Mouse (Mus musculus): ENCODE results near the gene Olfr745.

Gene Olfr745

GRCm38 (mm10) chr14:50639088-50639487 is at the start of gene Olfr745:
Olfr745 (plus strand) TSS chr14:50639388.
- no peak for DNase-seq (ENCODE audit: low read depth in 2 of 2, low spot score in 2 of 2)

- DNase-seq (ENCODE audit: low read depth in 2 of 2, low spot score in 2 of 2), result no peak
Observed at GRCm38 (mm10) chr14:50614579-50614978, 24.6 kb upstream of the Olfr745 start, which contains the start of gene Olfr744. Olfr744 (plus strand) TSS chr14:50614879.

GRCm38 (mm10) chr14:50646783-50647182 is 7.6 kb downstream of the Olfr745 start, which contains the start of gene Olfr746:
Olfr746 (plus strand) TSS chr14:50647083.
- DNase-seq (ENCODE audit: low read depth in 2 of 2, low spot score in 2 of 2), result no peak

GRCm38 (mm10) chr14:50693106-50693505 is 53.9 kb downstream of the Olfr745 start, which contains the start of gene Olfr747:
Olfr747 (minus strand) TSS chr14:50693206.
- DNase-seq (ENCODE audit: low read depth in 2 of 2, low spot score in 2 of 2), result no peak

All from CD8-positive naive resting alpha-beta T cell, adult 2 months (primary cell).